Mouse (Mus musculus): ENCODE data around the gene Lct. TPM values are rescaled to one million over a fixed set of nuclear protein-coding genes. Genes with fewer than 3 reads are reported as not detected.

Gene Lct
- polyA plus RNA-seq (2015; fragmentation: Nextera tagmentation; extraction: Ambion mirVana), result 0.09 and 0.11 TPM in 2 replicates

GRCm38 (mm10) chr1:128328218-128328617 is at the start of gene Lct:
Lct (minus strand) TSS chr1:128328318.
- no peak within 1 kb of the TSS for H3K9ac ChIP-seq
- no peak within 1 kb of the TSS for H3K4me2 ChIP-seq
- 85% methylated on average over 3 of the region's 3 CpGs for WGBS
- H3K27me3 ChIP-seq, result no peaks in the 10 kb centered on the region
- no peaks in the 10 kb centered on the region for H3K9me3 ChIP-seq
- no peak within 1 kb of the TSS for H3K27ac ChIP-seq
- H3K36me3 ChIP-seq, result peaks cover 62% of the 10 kb centered on the region
- H3K4me3 ChIP-seq, result no peak within 1 kb of the TSS
- ATAC-seq (ENCODE audit: insufficient number of reproducible peaks, low FRiP score, low TSS enrichment, low read depth), result no peak
- no peaks in the 10 kb centered on the region for H3K4me1 ChIP-seq

GRCm38 (mm10) chr1:128376841-128377240 is 48.7 kb upstream of the Lct start:
- peaks cover 26% of the 10 kb centered on the region for H3K36me3 ChIP-seq

GRCm38 (mm10) chr1:128372143-128372860 is 44.2 kb upstream of the Lct start:
- no peak overlapping the region for H3K4me2 ChIP-seq
- H3K9ac ChIP-seq, result no peak overlapping the region
- no peak overlapping the region for H3K27ac ChIP-seq
- H3K27me3 ChIP-seq, result no peaks in the 10 kb centered on the region
- ATAC-seq (ENCODE audit: insufficient number of reproducible peaks, low FRiP score, low TSS enrichment, low read depth), result no peak
- no peaks in the 10 kb centered on the region for H3K4me1 ChIP-seq
- WGBS, result 74% methylated on average over 7 of the region's 7 CpGs
- H3K36me3 ChIP-seq, result peaks cover 35% of the 10 kb centered on the region
- H3K9me3 ChIP-seq, result no peaks in the 10 kb centered on the region
- no peak overlapping the region for H3K4me3 ChIP-seq

More at GRCm38 (mm10) chr1:128376841-128377240, 48.7 kb upstream of the Lct start:
- Histone ChIP-seq H3K4me1 (no peaks in the 10 kb centered on the region), H3K27ac (no peak overlapping the region), H3K9me3 (no peaks in the 10 kb centered on the region), H3K9ac (no peak overlapping the region), H3K4me2 (no peak overlapping the region), H3K27me3 (no peaks in the 10 kb centered on the region), H3K4me3 (no peak overlapping the region)
- ATAC-seq (ENCODE audit: insufficient number of reproducible peaks, low FRiP score, low TSS enrichment, low read depth), result no peak
- WGBS, result 92% methylated on average over 4 of the region's 4 CpGs

DNA sequence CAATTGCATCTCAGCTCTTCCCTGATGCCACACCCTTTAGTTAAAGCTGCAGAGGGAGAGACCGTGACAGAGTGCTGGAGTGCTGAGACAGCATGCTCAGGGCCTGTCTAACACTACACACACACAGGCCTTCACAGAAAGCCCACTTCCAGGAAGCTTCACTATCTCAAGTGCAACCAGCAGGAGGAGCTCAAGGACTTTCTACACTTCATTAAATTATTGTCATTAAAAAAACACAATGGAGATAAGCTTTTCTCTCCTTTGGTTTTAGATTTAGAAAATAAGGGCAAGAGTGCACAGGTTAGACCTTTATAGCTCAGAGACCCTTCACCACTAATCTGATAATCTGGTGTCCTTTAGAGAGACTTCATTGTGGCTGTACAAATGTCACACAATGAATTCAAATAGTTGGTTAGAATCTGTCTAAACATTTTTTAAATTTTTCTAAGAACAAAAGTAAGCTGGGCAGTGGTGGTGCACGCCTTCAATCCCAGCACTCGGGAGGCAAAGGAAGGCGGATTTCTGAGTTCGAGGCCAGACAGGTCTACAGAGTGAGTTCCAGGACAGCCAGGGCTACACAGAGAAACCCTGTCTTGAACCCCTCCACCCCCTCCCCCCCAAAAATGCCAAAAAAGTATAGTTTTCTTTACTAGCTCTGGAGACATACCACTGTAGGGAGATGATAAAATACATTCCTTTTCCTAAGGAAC is 40.8 kb upstream of the Lct start:
- H3K9me3 ChIP-seq, result no peaks in the 10 kb centered on the region
- H3K4me3 ChIP-seq, result no peak overlapping the region
- 83% methylated on average over 5 of the region's 5 CpGs for WGBS
- ATAC-seq (ENCODE audit: insufficient number of reproducible peaks, low FRiP score, low TSS enrichment, low read depth), result no peak
- no peaks in the 10 kb centered on the region for H3K27me3 ChIP-seq
- H3K4me1 ChIP-seq, result no peaks in the 10 kb centered on the region
- H3K4me2 ChIP-seq, result no peak overlapping the region
- H3K9ac ChIP-seq, result no peak overlapping the region
- H3K27ac ChIP-seq, result no peak overlapping the region
- peaks cover 40% of the 10 kb centered on the region for H3K36me3 ChIP-seq

GRCm38 (mm10) chr1:128360601-128361000 is 32.5 kb upstream of the Lct start:
- Histone ChIP-seq H3K27me3 (no peaks in the 10 kb centered on the region), H3K4me2 (no peak overlapping the region), H3K9ac (no peak overlapping the region), H3K36me3 (peaks cover 28% of the 10 kb centered on the region), H3K9me3 (no peaks in the 10 kb centered on the region), H3K4me1 (peaks cover 23% of the 10 kb centered on the region), H3K27ac (no peak overlapping the region), H3K4me3 (no peak overlapping the region)
- WGBS, result 53% methylated on average over 2 of the region's 2 CpGs
- ATAC-seq (ENCODE audit: insufficient number of reproducible peaks, low FRiP score, low TSS enrichment, low read depth), result no peak

GRCm38 (mm10) chr1:128359554-128360376 is 31.6 kb upstream of the Lct start, which contains the start of gene Mcm6:
Mcm6 (minus strand) TSS chr1:128359664.
- peaks cover 23% of the 10 kb centered on the region for H3K4me1 ChIP-seq
- peak within 1 kb of the TSS; percentile 59 for H3K4me2 ChIP-seq
- H3K36me3 ChIP-seq, result peaks cover 30% of the 10 kb centered on the region
- H3K9ac ChIP-seq, result peak within 1 kb of the TSS; percentile 80
- no peaks in the 10 kb centered on the region for H3K9me3 ChIP-seq
- peak; percentile 97 for ATAC-seq (ENCODE audit: insufficient number of reproducible peaks, low FRiP score, low TSS enrichment, low read depth)
- H3K27ac ChIP-seq, result peak within 1 kb of the TSS; percentile 97
- H3K4me3 ChIP-seq, result peak within 1 kb of the TSS; percentile 87
- 2% methylated on average over 38 of the region's 38 CpGs for WGBS
- no peaks in the 10 kb centered on the region for H3K27me3 ChIP-seq

GRCm38 (mm10) chr1:128358916-128359553 is 30.9 kb upstream of the Lct start:
- peak; percentile 62 for ATAC-seq (ENCODE audit: insufficient number of reproducible peaks, low FRiP score, low TSS enrichment, low read depth)
- WGBS, result under 1% methylated on average over 35 of the region's 35 CpGs
- Histone ChIP-seq H3K27ac (peak overlapping the region; percentile 97), H3K4me1 (peaks cover 23% of the 10 kb centered on the region), H3K36me3 (peaks cover 29% of the 10 kb centered on the region), H3K27me3 (no peaks in the 10 kb centered on the region), H3K4me2 (peak overlapping the region; percentile 59), H3K9me3 (no peaks in the 10 kb centered on the region), H3K9ac (peak overlapping the region; percentile 80), H3K4me3 (peak overlapping the region; percentile 87)

DNA sequence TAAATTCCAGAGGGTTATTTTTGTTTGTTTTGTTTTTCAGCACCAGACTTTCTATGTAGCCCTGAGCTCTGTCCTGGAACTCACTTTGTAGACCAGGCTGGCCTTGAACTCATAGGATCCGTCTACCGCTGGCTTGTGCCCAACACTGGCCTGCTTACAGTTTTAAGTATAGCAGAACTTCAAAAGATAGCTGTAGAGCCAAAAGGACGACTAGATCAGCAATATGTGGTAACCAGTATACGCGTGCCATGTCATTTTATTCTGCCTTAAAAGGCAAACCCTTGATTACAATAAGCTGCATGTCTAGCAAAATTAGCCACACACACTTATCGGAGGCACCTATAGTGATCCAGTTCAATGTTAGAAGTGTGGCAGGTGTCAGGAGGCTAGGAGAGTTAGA is 30.2 kb upstream of the Lct start:
- H3K4me1 ChIP-seq, result peaks cover 23% of the 10 kb centered on the region

DNA sequence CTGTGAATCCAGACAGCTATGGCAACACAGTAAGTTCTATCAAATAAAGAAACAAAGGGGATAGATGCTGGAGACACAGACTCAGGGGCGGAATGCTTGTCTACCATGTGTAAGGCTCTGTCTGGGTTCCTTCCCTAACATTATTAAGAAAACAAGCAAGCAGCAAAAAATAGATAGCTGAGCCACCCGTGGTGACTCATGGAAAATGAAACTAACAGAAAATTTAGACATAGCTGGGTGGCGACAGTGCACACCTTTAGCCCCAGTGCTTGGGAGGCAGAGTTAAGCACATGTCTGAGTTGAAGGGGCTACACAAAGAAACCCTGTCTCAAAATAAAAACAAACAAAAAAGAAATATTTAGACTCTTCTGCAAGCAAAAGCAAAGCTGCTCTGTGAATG is 29.3 kb upstream of the Lct start:
- WGBS, result 50% methylated on average over 3 of the region's 3 CpGs
- no peak overlapping the region for H3K27ac ChIP-seq
- H3K27me3 ChIP-seq, result no peaks in the 10 kb centered on the region
- H3K36me3 ChIP-seq, result peaks cover 33% of the 10 kb centered on the region
- H3K4me3 ChIP-seq, result peak overlapping the region; percentile 87; the same call in 1 of the 2 replicates
- H3K4me2 ChIP-seq, result peak overlapping the region; percentile 59
- H3K4me1 ChIP-seq, result peaks cover 23% of the 10 kb centered on the region
- ATAC-seq (ENCODE audit: insufficient number of reproducible peaks, low FRiP score, low TSS enrichment, low read depth), result no peak
- H3K9ac ChIP-seq, result no peak overlapping the region
- no peaks in the 10 kb centered on the region for H3K9me3 ChIP-seq

More for the DNA sequence above, 30.2 kb upstream of the Lct start:
- Histone ChIP-seq H3K27ac (0 out of 2 replicates have a peak overlapping the region, but pooled peaks have one; percentile 97), H3K36me3 (peaks cover 34% of the 10 kb centered on the region), H3K4me2 (peak overlapping the region; percentile 59), H3K27me3 (no peaks in the 10 kb centered on the region), H3K9me3 (no peaks in the 10 kb centered on the region), H3K4me3 (peak overlapping the region; percentile 87), H3K9ac (0 out of 2 replicates have a peak overlapping the region, but pooled peaks have one; percentile 80)
- ATAC-seq (ENCODE audit: insufficient number of reproducible peaks, low FRiP score, low TSS enrichment, low read depth), result no peak
- 58% methylated on average over 6 of the region's 6 CpGs for WGBS

DNA sequence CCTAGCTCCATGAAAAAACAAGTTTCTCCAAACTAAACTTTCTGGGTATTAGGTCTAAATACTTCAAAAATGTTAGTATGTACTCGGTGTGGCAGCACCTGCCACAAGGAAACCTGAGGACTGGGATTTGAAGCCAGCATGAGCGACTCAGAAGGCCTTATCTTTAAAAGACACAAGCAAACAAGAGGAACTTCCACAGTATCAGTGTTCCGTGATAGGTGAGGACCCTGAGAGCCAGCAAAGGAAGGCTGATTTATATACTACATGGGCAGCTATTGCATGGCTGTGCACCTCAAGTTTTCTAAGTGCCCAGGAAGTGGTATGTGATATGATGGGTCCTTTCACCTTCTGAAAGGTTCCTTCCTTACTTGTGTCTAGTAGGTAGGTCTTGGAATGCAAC is 25.0 kb upstream of the Lct start:
- Histone ChIP-seq H3K27me3 (no peaks in the 10 kb centered on the region), H3K27ac (no peak overlapping the region), H3K9ac (no peak overlapping the region), H3K9me3 (no peaks in the 10 kb centered on the region), H3K4me3 (no peak overlapping the region), H3K4me1 (peaks cover 10% of the 10 kb centered on the region), H3K36me3 (peaks cover 64% of the 10 kb centered on the region), H3K4me2 (no peak overlapping the region)
- ATAC-seq (ENCODE audit: insufficient number of reproducible peaks, low FRiP score, low TSS enrichment, low read depth), result no peak
- WGBS, result 92% methylated on average over 3 of the region's 3 CpGs

- no peak for ATAC-seq (ENCODE audit: insufficient number of reproducible peaks, low FRiP score, low TSS enrichment, low read depth)
- Histone ChIP-seq H3K9ac (no peak overlapping the region), H3K4me1 (no peaks in the 10 kb centered on the region), H3K9me3 (no peaks in the 10 kb centered on the region), H3K27me3 (no peaks in the 10 kb centered on the region), H3K36me3 (peaks cover 84% of the 10 kb centered on the region), H3K27ac (no peak overlapping the region), H3K4me3 (no peak overlapping the region), H3K4me2 (no peak overlapping the region)
- WGBS, result 90% methylated on average over 10 of the region's 10 CpGs
Measured at GRCm38 (mm10) chr1:128344232-128344631, 16.1 kb upstream of the Lct start.

Measured in limb, embryonic 15.5 days (tissue).